In the genomic region with DNA sequence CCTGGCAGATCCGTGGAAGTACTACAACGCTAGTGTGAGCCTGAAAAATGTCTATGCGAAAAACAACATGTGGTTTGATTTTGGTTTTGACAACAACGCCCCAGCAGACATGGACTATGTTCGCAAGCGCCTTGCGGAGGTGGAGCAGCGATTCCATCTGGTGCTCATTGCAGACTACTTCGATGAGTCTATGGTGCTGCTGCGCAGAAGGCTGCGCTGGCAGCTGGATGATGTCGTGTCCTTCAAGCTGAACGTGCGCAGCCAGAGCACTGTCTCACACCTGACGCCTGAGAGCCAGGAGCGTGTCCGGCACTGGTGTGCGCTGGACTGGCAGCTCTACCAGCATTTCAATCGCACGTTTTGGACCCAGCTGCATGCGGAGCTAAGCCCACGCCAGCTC, we compare ENCODE assay signal across 13 mouse cellular contexts. TPM values are rescaled to one million over a fixed set of nuclear protein-coding genes. Genes with fewer than 3 reads are reported as not detected.
"Had no signal": no experiment of that assay in that cellular context is flagged by ENCODE, and none has a peak within 500 bp of the region (broad histone marks: within the 10 kb centered on the region; RNA-seq: fewer than 3 reads in every experiment).

No protein-coding gene starts in this region.

RNA-seq across cellular contexts. Expression of a gene that starts 13.3 kb away (rescaled TPM):
- polyA plus RNA-seq: gonadal fat pad, adult 2 months; hindbrain, embryonic 10.5 days; hindbrain, embryonic 12.5 days; hindbrain, embryonic 14.5 days; hindbrain, embryonic 16.5 days; inflammation-experienced regulatory T-cells, adult 6 months; kidney, embryonic 14.5 days; kidney, embryonic 16.5 days; liver, embryonic 11.5 days; liver, embryonic 13.5 days; liver, embryonic 15.5 days had no signal

RNA-seq across cellular contexts. Expression of a gene that starts 43.7 kb away (rescaled TPM):
- polyA plus RNA-seq: heart, embryonic 14.5 days; hindbrain, embryonic 10.5 days; inflammation-experienced regulatory T-cells, adult 6 months; kidney, embryonic 14.5 days; limb, embryonic 11.5 days; liver, embryonic 11.5 days; liver, embryonic 13.5 days; liver, embryonic 15.5 days had no signal
